Mouse (Mus musculus) brain, embryonic 14.5 days (tissue): ENCODE results near the gene A3galt2. TPM values are rescaled to one million over a fixed set of nuclear protein-coding genes. Genes with fewer than 3 reads are reported as not detected.
A peak's percentile ranks its signal among the peaks of the same experiment; 100 is the strongest.

Experiments
- DNase-seq: peaks from one replicate; pipeline ENCODE4 v3.0.0-alpha.2; 2011; ENCODE audit warnings: low read depth
- CTCF ChIP-seq: fragments of 200-500 bp; IDR thresholded peaks from 2 replicates; pipeline ENCODE4 v1.5.1; 2012; ENCODE audit warnings: inconsistent platforms, mild to moderate bottlenecking, moderate library complexity, borderline replicate concordance; ENCODE audit not compliant: insufficient read depth, insufficient read length; ENCODE audit errors: extremely low read depth
- POLR2A ChIP-seq: fragments of 200-500 bp; IDR thresholded peaks from 2 replicates; pipeline ENCODE4 v1.6.1; 2012; ENCODE audit warnings: mild to moderate bottlenecking, inconsistent platforms, borderline replicate concordance; ENCODE audit not compliant: poor library complexity, insufficient read depth, insufficient read length, severe bottlenecking; ENCODE audit errors: extremely low read depth
- polyA plus RNA-seq: library from polyadenylated mRNA; depleted of rRNA; stranded (reverse); fragments of >200 nt; gene quantifications from 2 replicates; pipeline ENCODE4 v1.2.3, GENCODE M21; 2012

Gene A3galt2
- polyA plus RNA-seq, 1 experiment = 4.6 TPM

- no peak for DNase-seq
- TF ChIP-seq CTCF (no peak), POLR2A (no peak)
These were observed 12.0 kb upstream of the A3galt2 start for GRCm38 (mm10) chr4:128743031-128743626.

- DNase-seq = no peak
- no peak for TF ChIP-seq POLR2A
- no peak for TF ChIP-seq CTCF
These were observed 10.0 kb upstream of the A3galt2 start for GRCm38 (mm10) chr4:128745160-128745559.

GRCm38 (mm10) chr4:128747614-128748270 lies 7.4 kb upstream of the A3galt2 start:
- no peak for DNase-seq
- TF ChIP-seq POLR2A (no peak), CTCF (no peak)

- DNase-seq = no peak
- no peak for TF ChIP-seq CTCF
- TF ChIP-seq POLR2A = no peak
These were observed 6.9 kb upstream of the A3galt2 start for GRCm38 (mm10) chr4:128748309-128748708.

- no peak for DNase-seq
- TF ChIP-seq CTCF (peak; percentile 45; the same call in 1 of the 2 replicates), POLR2A (no peak)
These were observed 4.2 kb upstream of the A3galt2 start for GRCm38 (mm10) chr4:128751006-128751405.

GRCm38 (mm10) chr4:128752031-128752757 lies 3.0 kb upstream of the A3galt2 start:
- TF ChIP-seq POLR2A = no peak
- no peak for TF ChIP-seq CTCF

GRCm38 (mm10) chr4:128753571-128753970 lies 1.6 kb upstream of the A3galt2 start:
- TF ChIP-seq POLR2A = no peak
- no peak for TF ChIP-seq CTCF
- DNase-seq = no peak

More at GRCm38 (mm10) chr4:128752031-128752757, 3.0 kb upstream of the A3galt2 start:
- no peak for DNase-seq

GRCm38 (mm10) chr4:128755900-128756299 lies 736 bp downstream of the A3galt2 start:
- TF ChIP-seq CTCF (no peak), POLR2A (no peak)
- DNase-seq = no peak

- no peak for DNase-seq
- TF ChIP-seq CTCF = no peak
- no peak for TF ChIP-seq POLR2A
These were observed 4.0 kb downstream of the A3galt2 start for GRCm38 (mm10) chr4:128759214-128759613.

- DNase-seq = no peak
- no peak for TF ChIP-seq CTCF
These were observed 4.9 kb downstream of the A3galt2 start for GRCm38 (mm10) chr4:128760029-128760428.

- no peak for DNase-seq
- no peak for TF ChIP-seq CTCF
These were observed 11.8 kb downstream of the A3galt2 start for GRCm38 (mm10) chr4:128766929-128767328.

- no peak for DNase-seq
- TF ChIP-seq POLR2A (no peak), CTCF (no peak)
These were observed 13.0 kb downstream of the A3galt2 start for GRCm38 (mm10) chr4:128768120-128768519.

- TF ChIP-seq POLR2A (no peak), CTCF (no peak)
- DNase-seq = no peak
These were observed 14.6 kb downstream of the A3galt2 start for GRCm38 (mm10) chr4:128769569-128770355.
